Mouse (Mus musculus) ES-E14 (cell line): ENCODE data around the gene Gbf1.

Experiments used
- CHD2 ChIP-seq: IDR thresholded peaks from 2 replicates; pipeline ENCODE4 v1.6.1; 2014; ENCODE audit warnings: mild to moderate bottlenecking, low read depth, low read length, inconsistent platforms
- HCFC1 ChIP-seq: IDR thresholded peaks from 2 replicates; pipeline ENCODE4 v1.6.1; 2012; ENCODE audit warnings: low read length, inconsistent platforms, borderline replicate concordance; ENCODE audit not compliant: insufficient read depth
- MAFK ChIP-seq: IDR thresholded peaks from 2 replicates; pipeline ENCODE4 v1.6.1; 2014; ENCODE audit warnings: mild to moderate bottlenecking, low read depth, low read length, inconsistent platforms; ENCODE audit not compliant: insufficient read depth
- ZC3H11A ChIP-seq: IDR thresholded peaks from 2 replicates; pipeline ENCODE4 v1.6.1; 2012; ENCODE audit warnings: low read depth, mild to moderate bottlenecking, inconsistent platforms, low read length, borderline replicate concordance

- TF ChIP-seq CHD2 (no peak), ZC3H11A (no peak), MAFK (no peak), HCFC1 (no peak)
These were observed 172.1 kb downstream of the Gbf1 start for GRCm38 (mm10) chr19:46324366-46324765.
